Mouse (Mus musculus) 3T3-L1 (cell line): Measurements from ENCODE around the gene Cald1.

ENCODE experiments used
- DNase-seq: peaks from one replicate; pipeline ENCODE4 v3.0.0-alpha.2; 2015; ENCODE audit warnings: low read depth, low spot score

Gene Cald1

DNA sequence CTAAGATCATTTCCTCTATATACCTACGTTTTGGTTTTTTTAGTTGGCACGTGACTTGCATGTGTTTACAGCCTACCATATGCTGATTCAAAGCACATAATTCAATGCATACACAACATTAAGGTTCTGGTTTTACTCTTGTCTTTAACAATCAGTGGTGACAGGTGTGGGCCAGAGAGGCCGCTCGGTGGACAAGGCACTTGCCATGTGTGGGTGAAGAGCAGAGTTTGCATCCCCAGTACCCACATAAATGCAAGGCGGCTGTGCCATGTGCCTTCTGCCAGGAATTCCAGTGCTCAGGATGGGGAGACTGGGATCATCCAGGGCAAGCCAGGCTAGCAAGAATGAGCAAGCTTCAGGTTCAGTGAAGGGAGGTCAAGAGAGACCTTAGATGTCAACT is 14.8 kb downstream of the Cald1 start:
- DNase-seq, result no peak

DNA sequence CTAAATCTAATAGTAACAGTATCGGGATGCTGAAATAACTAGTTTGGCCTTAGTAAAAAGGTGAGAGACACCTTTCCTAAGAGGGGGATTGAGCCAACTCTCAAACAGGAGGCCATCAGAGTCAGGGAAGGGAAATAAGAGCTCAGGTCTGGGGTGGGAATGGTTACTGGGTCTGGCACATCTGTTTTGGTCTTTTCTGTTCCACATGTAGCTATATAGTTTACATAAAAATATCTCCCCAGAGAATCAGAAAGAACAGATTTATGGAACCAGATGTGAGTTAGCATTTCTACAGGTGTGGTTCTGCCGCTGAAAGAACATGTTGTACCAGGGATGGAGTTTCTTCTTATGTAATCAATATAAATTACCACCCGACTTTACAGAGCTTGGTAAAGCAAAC is 17.1 kb downstream of the Cald1 start:
- DNase-seq, result no peak

DNA sequence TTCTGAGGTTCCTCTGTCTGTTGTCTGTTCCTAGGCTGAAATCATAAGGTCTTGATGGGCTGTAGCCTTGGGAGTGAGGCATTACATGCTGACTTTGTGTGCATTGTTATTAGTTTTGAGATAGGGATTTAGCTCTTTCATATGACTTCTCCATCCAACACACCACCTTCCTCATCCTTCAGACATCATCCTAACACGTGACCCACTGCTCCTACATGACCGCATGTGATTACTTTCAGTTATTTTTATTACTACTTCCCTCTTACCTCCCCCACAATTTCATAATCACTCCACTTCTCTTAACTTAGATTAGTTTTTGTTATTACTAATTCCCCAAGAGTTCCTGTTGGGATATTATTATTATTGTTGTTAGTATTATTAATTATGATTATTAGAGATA is 21.2 kb downstream of the Cald1 start:
- no peak for DNase-seq

DNA sequence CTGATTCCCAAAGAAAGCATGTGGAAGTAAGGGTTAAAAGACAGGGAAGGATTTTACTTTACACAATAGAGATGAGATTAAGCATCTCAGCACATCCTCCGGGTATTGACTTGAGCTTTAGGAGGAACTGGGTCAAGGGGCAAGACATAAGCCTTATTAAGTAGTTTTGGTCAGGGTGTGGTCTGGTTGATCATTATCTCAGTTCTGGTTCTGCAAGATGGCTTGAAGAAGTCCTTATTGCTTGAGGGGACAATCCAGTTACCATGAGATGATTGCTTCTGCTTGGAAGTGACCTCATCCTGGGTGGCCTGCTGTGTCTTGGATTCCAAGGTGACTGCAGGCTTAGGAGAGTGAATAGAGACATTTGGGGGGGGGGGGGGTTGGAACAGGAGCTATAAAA is 21.9 kb downstream of the Cald1 start:
- DNase-seq, result no peak

DNA sequence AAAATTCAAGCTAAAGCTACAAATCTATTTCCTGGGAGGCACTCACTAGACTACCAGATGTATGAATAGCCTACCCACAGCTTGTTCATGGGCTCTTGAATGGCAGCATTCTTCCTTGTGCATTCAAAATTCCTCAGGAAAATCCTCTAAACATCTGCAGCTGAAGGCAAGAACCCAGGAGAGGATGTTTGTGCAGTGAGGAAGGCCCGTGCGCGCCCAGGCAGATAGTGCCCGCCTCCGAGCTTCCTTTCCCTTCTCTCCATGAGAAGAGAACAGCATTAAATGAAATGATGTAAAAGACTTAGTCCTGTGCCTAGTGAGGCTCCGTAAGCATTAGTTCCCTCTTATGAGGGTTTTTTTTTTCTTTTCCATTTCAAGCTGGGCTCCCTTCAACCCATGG is 24.6 kb downstream of the Cald1 start:
- DNase-seq, result peak; percentile 52

DNA sequence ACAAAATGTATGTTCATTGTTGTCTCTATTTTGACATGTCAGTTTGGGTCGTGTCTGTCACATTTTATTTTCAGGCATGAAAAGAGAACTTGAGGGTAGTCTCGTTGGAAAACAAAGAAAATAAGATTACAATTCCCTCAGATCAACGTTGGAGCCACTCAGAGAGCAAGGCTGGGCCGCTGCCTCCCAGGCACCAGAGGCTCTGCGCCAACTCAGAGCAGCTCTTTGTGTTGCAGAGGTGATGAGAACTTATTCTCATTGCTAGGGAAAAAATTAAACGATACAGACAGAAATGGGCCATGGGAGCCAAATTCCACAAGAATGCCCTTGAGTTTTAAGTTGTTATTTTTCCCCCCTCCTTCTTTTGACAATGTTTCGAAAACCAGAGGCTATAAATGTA is 25.0 kb downstream of the Cald1 start:
- peak; percentile 55 for DNase-seq

DNA sequence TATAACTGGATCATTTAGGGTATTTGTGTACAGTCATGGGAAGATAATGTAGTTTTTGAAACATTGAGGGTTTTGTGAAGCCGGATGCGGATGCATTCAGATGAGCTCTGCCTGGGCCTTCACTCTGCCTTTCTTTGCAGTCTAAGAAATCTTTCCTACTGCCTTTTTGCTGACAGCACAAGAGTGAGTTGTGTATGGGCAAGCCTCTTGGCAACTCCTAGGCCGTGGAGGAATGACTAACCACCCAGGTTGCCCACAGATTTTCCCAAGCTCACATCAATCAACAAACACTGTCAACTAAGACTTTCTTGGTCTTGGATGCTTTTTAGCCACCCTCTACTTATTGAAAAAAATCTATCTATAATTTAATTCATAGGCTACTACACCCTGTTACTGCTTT is 26.2 kb downstream of the Cald1 start:
- DNase-seq, result peak; percentile 94

DNA sequence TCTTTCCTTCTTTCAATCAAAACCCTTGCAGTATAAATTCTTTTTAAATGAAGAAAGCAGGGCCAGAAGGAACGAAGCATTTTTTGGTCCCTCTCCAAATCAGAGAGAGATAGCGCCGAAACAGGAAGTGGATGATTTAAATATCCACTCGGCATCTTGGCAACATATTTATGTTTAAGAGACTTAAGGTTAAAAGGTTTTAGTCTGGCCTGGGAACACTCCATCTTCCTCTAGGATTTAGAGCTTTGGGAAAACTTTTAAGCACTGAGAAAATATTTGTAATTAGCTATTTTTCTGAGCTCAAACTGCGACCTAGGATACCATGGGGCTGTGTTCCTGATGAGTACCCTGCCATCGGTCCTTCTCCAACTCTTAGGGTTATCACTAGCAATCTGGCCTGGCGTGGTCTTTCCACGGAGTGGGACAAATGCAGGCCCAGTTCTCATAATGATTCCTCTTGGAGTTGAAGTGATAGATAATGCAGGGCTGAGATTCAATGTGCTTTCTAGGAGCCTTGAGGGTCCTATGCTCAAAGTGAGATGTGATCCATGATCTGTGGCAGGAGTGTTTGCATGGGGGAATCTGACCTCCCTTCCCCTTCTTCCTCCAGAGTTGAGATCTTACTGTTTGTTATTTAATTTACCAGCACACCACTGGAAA is 28.4 kb downstream of the Cald1 start:
- DNase-seq, result no peak

DNA sequence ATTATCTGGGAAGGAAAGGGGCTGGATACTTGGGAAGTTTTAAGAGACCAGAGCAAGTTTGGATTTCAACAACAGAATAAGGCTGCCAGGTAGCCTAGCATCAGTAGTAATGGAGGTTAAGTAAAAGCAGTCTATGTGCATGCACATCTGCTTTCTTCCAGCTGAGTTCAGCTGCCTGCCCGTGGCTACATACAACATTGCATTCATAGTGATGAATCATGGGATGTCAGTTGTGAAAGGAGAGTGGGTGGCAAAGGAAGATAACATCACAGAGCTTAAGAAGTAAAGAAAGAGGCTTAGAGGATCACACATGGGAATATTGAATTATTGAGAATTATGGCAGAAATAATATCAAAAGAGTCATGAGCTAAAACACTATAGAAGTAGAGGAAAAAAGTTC is 29.8 kb downstream of the Cald1 start:
- DNase-seq, result peak; percentile 82

DNA sequence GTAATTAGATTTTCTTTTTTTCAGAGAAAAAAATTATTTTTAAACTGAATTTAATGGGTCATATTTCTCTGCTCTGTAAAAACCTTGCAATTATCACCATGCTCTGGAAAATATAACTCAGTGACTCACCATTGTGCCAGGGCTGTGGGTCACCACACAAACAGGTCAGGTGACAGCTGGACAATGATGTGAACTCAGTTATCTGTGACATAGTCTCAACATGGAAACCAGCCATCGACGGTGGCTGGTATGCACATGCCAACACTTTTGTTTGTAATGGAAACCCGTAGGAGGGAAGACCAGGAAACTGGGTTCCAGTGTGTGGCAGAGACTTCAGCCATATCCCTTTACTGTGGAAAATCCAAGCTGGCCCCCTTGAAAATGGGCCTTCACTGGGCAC is 35.5 kb downstream of the Cald1 start:
- DNase-seq, result peak; percentile 69

DNA sequence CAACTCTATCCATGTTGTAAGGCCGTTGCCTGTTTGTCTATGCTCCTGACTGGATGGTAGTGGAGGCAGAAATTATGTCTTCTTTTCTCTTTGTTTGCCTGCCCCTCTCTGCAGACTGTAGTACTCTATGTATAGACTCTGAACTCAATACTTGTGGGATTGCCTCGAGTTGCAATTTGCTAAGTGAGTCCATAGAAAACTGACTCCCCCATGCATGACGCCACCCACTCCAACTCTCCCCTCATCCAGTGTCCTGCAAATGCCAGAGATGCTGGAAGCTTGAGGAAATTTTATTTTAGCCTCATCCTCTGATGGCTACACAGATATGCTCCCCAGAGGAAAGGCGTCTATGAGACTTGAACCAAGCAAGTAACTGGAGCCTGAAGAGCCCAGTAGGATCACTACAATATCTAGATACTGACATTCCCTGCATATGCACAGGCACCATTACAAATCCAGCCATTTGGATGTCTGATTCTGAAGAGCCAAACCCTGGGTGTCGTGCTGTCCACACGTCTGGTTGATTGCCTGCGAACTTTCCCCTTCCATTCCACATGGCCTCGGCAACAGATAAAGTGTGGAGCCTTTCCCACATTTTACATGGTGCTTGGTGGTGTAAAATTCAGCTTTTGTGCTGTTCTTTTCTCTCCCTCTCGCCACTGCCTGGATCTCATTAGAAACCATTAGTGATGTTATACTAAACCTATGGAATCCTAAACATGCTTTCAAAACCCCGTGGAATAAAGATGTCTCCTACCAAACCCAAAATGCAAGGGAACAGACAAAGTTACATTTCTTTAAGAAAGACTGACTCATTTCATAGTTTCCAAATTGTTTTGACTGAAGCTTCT is 39.5 kb downstream of the Cald1 start:
- DNase-seq, result peak; percentile 64

DNA sequence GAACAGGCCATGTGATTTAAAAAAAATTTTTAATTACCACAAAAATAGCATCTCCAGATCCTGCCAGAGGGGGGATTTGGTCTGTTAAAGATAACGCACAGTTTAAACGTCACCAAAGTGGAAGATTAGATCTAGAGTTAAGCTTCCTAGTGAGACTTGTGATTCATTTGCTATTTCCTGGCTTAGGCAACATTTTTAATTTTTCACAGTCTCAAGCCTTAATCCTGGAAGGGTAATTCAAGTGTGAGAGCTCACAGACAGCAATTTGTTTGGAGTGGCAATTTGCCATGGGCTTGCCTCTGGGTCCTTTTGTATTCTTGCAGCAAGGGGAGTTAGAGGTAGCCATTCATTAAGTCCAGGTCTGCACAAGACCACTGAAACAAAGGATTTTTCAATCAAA is 40.4 kb downstream of the Cald1 start:
- peak; percentile 64 for DNase-seq

DNA sequence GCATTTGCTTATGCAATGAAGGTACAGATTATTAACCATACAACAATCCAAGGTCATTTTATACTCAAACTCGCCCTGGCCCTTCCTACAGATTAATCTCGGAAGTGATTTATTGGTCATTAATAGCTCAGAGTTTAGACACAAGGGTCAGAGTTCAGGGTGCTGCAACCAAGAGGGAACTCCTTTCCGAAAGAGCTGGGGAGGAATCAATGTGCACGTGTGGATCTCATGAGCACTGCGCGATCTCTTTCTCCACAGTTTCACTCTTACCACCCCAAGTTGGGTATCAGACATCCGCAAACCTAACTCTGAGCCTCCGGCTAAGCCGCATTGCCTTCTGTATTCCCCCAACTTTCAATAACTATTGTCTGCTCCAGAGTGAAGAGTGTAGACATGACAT is 41.9 kb downstream of the Cald1 start:
- no peak for DNase-seq

DNA sequence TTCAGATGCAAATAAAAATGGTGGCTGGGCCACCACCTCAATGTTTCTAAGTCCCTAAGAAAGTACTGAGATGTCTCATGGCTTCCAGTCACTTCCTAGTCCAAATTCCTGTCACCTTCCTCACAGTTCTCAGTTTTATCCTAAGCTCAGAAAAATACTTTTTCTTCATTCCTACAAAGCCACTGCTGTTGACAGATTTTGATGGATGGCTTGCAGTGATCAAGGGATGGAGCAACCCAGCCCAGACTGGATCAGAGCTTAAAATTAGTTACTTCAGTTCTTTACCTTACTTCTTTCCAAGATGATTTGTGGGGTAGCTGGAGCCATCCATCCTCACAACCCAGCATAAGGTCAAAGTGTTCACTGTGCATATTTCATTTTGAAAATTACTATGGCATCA is 42.8 kb downstream of the Cald1 start:
- peak; percentile 90 for DNase-seq

DNA sequence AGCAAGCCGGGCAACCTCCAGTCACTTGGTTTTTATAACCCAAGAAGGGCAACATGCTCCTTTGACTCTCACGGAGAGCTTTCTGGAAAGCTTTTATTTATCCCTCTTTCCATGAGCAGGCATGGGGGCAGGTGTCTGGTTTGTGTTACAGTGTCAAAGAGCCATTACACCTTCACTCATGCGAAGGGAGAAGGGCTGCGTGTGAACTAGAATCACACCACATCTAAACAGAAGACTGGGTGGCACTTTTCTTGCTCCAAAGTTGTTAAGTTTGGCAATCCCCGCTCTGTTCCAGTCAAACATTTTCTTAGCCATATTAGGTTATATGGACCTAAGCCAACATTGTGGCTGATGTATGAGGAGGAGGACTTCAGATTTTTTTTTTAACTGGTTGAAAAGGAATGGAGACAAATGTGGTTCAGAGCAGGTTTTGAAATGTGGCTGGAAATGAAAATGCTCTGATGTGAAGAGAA is 43.8 kb downstream of the Cald1 start:
- peak; percentile 84 for DNase-seq

DNA sequence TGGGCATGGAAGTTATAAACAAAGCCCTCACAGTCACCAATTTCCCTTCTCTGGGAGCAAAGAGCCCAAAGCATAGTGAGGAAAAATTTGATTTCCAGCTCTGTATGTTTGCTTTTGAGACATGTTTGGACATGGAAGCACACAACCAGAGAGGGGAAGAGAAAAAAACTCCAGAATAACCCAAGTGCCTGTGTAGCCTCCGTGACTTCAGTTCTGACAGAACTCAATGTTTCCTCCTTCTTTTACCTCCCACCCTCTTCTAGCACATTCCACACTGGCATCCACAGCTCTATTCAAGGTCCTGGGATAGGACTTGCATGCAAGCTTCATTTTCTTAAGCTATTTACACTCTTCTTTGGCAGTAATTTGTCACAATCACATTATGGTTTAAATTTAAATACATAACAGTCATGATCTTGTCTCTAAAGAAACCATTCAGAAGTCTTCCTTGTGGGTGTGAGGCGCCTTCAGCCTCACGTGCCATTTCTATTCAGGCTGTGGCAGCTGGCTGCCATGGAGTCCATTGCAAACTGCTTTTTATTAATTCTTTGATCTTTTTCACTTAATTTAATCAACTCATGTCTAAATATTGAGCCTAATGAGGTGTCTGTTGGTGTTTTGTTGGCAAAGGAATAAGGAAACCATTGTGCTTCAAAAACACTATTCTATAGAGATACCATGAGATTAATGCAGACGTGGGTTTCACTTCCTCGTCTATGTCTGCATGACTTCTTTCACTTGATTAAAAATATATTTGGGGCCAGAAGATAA is 49.9 kb downstream of the Cald1 start:
- DNase-seq, result no peak

DNA sequence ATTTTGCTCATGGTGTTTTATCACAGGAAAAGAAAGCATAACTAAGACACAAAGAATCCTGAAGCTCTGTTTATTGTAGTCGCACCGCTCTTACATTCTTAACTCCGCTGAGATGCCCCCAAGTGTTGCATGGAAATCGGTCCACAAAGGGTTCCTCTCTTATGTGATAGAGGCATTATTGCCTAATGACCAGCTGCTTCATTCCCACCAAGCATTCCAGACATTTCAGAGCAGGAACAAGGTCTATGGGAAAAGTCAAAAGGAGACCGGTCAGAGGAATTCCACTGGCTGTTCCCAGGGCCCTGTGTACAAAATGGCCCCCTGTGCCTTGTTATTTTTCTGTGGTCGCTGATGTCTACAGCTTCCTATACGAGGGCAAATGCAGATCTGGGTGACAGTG is 53.0 kb downstream of the Cald1 start:
- DNase-seq, result no peak

DNA sequence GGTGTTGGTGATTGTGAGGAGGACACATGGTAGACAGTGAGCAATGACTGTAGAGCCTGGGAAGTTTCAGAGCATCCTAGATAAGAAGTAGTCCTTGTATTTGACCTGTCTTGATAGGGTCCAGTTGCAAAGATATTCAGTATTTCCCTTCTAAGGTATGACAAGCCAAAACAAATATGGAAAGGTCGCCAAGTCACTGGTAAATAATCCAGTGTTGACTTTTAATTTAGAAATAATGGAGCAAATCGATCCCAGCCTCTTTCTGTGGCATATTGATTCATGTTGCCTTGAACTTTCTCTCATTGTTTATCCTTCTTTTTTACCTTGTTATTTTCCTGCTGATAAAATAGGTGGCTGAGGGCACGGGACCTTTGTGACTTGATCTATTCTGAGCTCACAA is 57.4 kb downstream of the Cald1 start:
- DNase-seq, result no peak

DNA sequence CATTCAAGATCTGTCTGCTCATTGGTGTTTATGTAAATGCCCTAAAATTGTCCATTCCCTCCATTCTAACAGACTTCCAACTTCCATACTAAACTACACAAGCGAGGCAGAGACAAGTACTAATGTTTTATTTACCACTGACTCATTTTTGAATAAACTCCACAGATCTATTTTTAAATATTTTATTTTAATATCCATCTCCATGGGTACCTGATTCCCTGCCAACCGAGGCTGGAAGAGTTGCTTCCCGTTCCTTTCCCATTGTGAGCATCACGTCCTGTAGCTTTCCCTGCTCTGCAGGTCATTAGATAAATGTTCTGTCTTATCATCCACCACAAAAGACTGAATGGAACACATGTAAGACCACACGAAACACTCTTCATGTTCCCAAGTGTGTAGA is 60.5 kb downstream of the Cald1 start:
- DNase-seq, result no peak

DNA sequence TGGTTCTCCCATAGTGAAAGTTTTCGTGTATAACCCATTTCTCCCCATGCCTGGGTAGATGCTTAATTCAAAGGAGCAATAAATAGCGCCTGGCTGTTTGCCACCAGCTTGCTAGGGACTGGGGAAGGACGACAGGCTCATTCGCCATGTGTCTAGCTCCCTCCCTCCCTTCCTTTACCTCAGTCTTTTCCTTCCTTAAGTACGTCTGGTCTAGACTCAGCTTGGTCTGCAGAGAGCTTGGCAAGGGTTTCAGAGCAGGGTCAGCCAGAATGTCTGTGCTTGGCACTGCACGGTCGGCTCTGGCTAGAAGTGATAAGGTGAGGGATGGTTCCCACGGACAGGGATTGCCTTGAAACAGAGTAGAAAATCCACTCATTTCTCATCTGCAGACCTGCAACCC is 62.4 kb downstream of the Cald1 start:
- no peak for DNase-seq

DNA sequence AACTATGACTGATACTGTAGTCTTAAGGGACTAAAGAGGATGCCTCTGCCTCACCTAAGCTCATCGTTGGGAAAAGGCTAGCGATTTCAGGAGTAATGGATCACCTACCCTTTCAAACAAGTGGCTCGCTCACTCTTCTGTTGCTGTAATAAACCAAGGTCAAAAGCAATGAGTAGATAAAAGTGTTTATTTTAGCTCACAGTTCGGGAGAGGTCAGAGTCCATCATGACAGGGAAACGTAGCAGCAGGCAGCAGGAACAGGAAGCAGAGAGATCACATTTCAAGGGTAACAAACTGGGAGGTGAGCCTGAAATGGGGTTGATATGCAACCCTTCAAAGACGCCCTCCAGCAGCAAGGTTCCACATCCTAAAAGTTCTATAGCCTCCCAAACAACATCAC is 64.3 kb downstream of the Cald1 start:
- no peak for DNase-seq

DNA sequence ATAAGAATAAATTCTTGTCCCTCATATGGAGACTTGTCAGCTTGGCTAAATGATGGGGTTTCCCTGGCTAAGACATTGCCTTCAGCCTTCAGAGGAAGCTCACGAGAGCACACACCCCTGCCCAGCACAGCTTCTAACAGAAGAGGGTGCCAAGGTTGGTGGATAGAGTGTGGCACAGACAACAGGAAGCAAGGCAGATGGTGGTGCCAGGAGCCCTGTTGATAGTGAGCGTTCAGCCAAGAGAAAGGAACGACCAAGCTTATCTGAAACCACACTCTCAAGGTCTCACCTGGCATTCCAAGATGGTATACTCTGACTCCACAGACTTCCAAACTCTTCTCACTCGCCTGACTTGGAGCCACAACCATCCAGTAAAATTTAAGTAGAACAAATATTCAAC is 66.0 kb downstream of the Cald1 start:
- DNase-seq, result no peak

DNA sequence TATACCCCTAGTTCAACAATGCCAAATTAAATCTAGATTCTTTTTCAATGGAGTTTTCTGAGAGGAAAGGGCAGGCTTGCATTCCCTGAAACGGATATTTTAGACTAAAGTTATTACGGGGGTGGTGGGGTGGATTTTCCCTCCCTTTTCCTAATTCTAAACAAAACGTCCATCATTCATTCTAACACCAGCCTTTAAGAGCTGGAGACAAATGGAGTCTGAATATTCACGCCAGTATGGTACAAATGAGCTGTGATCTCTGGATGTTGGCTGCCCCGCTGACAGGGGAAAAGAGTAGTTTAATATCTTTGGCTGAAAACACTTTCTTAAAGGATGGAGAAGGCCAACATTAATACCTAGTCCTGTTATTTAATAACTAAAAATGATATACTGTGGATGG is 66.4 kb downstream of the Cald1 start:
- DNase-seq, result no peak
